Mouse (Mus musculus) right cerebral cortex, adult 2 months (tissue): ENCODE data around the gene Capns1.
"Not testable (repeated sequence)": the region's sequence is repeated elsewhere in the genome, so short reads cannot be mapped to it uniquely, and the experiment has no call there.

Experiments
- DNase-seq, 2 experiments: peaks; one replicate each; pipeline ENCODE4 v3.0.0; 2021 to 2022; ENCODE audit warnings: low spot score in 2 of 2

Gene Capns1

DNA sequence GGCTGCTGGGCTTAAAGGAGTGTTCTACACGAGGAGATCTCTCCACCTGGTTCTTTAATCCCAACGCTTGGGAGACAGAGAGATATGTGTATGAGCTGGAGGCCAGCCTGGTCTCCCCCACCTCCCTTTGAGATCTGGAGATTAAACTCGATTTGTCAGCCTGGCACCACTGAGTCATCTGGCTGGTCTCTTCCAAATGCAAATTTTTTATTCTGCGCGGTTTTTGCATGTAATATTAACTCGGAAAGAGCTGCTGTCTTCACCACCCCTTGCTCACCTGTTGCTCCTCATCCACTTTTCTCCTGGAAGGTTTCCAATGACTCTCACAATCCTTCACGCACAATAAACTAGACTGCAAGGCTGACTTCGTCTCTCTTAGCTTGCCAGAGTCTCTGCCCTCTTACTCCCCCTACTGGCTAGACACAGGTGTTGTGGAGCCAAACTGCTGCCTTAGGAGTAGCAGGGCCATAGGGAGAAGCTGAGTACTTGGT, at the start of gene Capns1:
Capns1 (minus strand) TSS at position 331 of the 491 bp plus-strand sequence.
- peak; percentile 61 to 62 for DNase-seq

GRCm38 (mm10) chr7:30237374-30237773, 38.8 kb upstream of the Capns1 start:
- DNase-seq = not testable (repeated sequence)

- no peak for DNase-seq
Observed at GRCm38 (mm10) chr7:30235625-30236024, 37.0 kb upstream of the Capns1 start, which contains the start of gene Ovol3. Ovol3 (minus strand) TSS chr7:30235725.

- DNase-seq = no peak
Observed at GRCm38 (mm10) chr7:30235091-30235490, 36.5 kb upstream of the Capns1 start.

DNA sequence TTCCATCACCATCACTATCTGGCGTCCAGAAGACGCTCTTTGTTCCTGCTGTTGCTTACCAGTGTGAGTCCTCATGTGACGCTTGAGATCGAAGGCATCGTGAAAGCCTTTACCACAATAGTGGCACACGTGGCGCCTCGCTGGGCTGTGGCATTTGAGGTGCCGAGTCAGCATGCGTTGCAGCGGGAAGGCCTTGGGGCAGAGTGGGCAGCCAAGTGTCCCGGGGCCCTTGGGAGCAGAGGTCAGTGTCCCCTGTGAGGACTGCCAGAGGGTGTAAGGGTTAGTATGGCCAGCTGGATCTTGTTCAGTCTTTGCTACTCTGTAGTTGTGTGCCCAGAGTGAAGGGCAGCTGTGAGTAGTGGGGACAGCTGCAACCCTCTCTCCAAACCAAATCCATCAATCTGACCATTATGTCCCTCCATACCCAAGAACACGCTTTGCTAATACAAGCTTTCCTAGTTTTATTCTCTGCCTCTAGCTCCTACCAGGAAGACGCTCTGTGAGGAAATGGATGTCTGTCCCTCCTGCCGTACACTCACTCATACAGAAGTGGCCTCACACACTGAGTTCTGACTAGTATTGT, 35.8 kb upstream of the Capns1 start:
- no peak for DNase-seq

DNA sequence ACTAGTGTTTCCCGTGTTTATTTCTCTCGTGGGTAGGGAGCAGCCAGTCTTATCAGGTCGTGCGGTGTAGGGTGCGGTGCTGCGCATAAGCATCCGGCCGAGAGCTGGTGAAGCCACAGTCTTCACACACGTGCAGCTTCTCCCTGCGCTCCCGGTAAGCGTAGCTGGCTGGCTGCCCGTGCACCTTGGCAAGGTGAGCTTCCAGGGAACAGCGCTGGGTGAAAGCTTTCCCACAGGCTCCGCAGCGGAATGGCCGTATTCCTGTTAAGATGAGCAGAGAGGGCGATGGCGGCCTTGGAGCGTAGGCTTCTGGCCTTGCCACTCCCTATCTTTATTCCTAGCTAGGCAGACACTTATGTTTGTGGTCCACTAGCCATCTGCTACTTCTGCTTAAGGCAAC, 34.8 kb upstream of the Capns1 start:
- DNase-seq = peak in 1 of 2 experiments; percentile 8

GRCm38 (mm10) chr7:30232631-30233148, 34.1 kb upstream of the Capns1 start:
- peak; percentile 25 to 29 for DNase-seq

DNA sequence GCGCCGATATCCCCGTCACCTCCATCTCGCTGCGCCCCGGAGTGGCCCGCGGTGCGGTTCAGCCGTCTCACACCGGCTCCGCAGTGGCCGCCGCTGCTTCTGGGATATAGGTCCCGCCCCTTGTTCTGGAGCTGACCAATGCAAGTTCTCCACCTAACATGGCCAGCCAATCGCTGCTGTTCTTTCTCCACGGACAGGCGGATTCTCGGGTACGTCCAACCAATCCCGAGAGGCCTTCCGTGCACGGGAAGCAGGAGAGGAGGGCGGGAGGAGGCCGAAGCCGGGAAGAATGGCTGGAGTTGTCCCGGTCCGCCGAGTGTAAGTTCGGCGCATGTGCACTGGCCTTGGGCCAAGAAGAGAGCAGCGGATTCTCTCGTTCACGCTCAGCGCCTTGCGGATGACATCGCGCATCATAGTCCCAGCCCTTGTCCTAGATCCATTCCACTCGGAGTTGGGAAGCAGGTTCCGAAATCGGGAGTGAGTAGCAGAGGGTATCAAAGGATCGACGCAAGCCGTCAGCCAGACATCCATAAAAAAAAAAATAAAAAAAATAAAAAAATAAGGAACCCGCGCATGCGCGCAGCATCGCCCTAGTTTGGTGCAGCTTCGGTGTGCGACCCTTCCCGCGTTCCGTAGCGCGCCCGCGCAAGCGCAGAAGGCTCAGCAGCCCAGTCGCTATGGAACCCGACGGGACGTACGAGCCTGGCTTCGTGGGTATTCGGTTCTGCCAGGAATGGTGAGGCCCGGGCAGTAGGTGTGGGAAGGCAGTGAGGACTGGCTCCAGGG, 33.3 kb upstream of the Capns1 start, which contains the start of the genes Polr2i and Tbcb:
Polr2i (plus strand) TSS at position 280 of the 786 bp plus-strand sequence.
Tbcb (minus strand) TSS at position 604 of the 786 bp plus-strand sequence.
- peak; percentile 98 to 99 for DNase-seq

DNA sequence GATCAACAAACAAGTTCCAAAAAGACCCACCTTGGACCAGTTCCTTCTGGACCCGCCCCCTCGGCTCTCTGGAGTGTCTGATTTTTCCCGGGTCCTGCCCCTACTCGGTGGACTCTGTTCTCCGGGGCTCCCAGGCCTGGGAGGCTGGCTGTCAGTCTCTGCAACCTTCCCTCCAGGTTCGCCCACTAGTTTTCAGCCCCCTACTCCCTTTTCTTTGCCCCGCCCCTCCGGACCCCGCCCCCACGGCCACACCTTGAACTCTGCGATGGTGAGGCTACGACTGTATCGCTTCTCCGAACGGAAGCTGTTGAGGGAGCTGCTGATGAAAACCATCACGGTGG, 32.7 kb upstream of the Capns1 start:
- DNase-seq = peak in 1 of 2 experiments; percentile 8

- no peak for DNase-seq
Observed at GRCm38 (mm10) chr7:30224206-30224605, 25.6 kb upstream of the Capns1 start.

DNA sequence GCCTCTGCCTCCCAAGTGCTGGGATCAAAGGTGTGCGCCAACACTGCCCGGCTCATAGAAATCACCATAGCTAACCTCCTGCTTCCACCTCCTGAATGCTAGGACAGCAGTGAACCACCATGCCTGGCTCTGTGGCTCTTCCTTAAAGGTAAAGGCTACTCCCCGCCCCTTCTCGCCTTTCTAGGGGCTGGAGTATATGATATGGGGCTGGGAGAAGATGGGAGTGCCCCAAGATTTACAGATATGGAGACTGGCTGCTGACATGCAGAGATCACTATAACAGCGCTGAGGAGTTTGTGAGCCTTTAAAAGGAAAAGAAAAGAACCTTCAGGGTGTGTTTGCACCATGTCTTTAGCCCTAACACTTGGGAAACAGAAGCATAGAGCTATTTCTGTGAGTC, 23.6 kb upstream of the Capns1 start:
- DNase-seq = no peak

DNA sequence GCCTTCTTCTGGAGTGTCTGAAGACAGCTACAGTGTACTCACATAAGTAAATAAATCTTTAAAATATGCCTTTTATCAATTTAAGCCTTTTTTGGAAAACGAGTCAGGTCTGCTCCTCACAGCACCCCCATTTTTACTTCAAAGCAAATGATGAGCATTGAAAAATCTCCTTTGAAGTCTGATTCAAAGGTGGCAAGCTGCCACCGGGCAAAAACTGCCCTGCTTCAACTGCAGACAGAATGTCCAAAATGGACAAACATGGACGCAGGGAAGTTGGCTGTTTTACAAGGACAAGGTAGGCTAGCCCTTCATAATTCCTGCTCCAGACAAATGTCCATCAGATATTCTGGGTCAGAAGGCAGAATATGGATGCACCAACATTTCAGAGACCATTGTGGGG, 22.8 kb upstream of the Capns1 start:
- no peak for DNase-seq

DNA sequence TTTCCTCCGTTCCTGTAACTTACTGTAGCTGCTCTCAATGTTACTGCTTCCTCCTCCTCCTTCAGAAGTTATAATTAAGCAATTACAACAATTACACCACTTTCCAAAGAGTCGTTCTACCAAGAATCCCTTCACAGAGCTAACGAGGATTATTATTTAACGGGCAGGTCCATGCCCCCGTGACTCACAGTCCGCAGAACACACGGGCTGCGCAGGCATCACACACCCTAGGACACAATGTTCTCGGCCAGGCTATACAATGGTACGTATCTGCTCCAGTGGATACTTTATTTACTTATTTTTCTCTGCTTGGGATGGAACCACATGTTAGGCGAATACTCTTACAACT, 21.4 kb upstream of the Capns1 start:
- no peak for DNase-seq

DNA sequence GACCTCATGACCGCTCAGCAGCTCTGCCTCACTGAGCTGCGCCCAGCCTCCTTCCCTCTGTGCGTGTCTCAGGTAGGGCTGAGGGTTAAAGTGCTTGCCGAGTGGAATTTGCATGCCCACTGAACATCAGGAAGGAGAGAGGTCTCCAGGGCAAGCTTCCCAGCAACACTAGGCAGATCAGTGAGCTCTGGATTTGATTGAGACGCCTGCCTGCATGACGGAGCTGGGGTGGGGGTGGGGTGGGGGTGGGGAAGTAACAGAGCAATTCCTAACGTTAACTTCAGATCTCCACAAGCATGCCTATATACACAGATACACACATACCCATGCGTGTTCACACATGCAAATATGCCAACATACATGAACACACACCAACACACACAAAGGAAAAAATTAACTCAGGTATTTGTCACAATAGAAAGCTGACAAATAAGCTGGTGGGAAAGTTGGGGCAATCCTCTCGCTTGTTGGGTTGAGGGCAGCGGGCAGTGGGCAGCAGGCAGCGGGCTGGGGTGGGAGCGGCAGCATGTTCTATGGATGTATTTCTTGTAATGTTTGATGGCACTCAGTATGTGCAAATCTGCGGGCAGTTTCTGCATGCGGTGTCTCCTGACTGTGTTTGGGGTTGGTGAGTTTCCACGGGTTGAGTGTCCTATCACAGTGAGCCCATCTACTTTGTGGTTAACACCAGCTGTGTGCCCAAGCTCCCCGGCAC, 20.8 kb upstream of the Capns1 start:
- peak in 1 of 2 experiments; percentile 46 for DNase-seq

DNA sequence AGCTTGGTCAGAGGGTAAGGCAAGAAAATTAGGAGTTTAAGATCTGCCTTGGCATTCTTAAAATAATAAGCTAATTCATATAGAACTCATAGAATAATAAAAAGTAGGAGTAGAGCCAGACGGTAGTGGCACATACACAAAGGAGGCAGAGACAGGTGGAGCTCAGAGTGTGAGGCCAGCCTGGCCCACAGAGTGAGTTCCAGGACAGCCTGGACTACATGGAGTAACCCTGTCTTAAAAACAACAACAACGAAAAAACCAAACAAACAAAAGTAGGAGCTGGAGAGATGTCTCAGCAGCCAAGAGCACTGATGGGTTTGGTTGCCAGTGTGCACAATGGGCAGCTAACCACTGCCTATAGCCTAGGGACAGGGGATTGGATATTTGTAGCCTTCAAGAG, 18.7 kb upstream of the Capns1 start:
- no peak for DNase-seq

DNA sequence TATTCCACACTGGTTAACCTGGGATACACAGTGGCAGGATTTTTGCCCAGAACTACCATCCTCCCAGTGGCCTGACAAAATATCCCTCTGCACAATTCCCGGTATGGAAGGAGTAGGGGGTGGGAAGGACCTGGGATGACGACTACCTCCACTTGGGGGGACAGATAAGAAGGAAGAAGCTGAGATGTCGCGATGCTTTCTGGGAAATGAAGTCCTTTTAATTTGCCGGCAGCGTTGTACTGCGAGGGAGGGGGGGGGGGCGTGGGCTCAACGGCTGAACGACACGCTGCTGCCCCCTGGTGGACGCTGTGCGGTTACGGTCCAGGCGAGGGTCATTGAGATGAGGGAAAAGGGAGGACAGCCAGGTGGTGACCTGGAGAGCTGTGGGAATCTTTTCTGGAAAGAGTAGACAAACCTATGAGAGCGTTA, 18.1 kb upstream of the Capns1 start:
- DNase-seq = peak; percentile 59 to 71

- DNase-seq = no peak
Observed at GRCm38 (mm10) chr7:30215875-30216274, 17.3 kb upstream of the Capns1 start.

DNA sequence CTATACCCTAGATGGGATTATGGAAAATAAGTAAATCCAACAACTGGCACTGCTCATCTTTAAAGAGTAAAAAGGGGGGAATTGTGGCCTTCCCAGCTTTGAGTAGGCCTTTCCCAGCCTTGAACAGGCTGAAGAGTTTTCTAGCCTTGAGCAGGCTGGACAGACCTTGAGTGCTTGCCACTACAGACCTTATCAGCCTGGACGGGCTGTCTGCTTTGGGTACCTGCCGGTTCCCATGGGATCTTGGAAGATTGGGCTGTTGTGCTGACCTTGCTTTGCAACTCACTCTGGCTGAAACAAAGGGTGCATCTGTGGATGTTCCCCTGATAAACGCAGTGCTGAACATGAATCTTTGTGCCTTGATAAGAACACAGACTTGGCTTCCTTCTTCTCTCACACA, 15.3 kb upstream of the Capns1 start:
- DNase-seq = no peak

DNA sequence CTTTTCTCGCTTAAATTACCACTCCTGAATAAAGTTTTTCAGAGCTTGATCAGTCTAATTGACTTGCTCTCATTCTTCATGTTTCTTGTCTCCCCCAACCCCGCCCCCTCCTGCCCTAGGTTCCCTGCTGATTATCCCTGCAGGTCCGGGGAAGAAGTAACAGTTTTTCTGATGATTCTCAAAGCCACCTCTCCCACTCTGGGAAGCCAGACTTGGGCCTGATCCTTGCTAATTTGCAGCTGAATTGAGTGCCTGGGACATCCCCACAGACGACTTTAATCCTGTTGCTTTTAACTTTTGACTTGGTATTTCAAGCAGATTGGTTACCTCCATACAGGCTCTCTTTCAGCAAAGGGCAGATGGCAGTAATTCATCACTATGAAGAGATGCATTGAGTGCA, 12.4 kb upstream of the Capns1 start:
- DNase-seq = no peak

DNA sequence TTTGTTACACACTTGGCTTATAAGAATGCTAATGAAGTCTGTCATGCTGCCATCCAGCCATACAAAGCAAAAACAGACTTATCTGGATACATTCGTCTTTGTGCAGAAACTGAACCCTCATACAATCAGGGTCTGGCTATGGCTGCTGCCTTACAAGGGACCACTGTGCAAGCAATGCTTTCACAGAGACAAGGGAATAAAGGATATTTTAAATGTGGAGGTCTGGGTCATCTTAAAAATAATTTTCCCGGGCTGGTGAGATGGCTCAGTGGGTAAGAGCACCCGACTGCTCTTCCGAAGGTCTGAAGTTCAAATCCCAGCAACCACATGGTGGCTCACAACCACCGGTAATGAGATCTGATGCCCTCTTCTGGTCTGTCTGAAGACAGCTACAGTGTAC, 7.8 kb upstream of the Capns1 start:
- DNase-seq = not testable (repeated sequence)

GRCm38 (mm10) chr7:30205383-30205782, 6.8 kb upstream of the Capns1 start:
- peak; percentile 53 to 69 for DNase-seq

GRCm38 (mm10) chr7:30204380-30204779, 5.8 kb upstream of the Capns1 start:
- DNase-seq = no peak
